Mouse (Mus musculus): ENCODE data around the gene Surf1.

- TF ChIP-seq CTCF (IDR thresholded peaks at IDR 0.05) (no peak), EP300 (IDR thresholded peaks at IDR 0.05) (no peak)
These were observed 34.1 kb upstream of the Surf1 start for GRCm38 (mm10) chr2:26950411-26950810.
